Mouse (Mus musculus) heart, embryonic 14.5 days (tissue): Measurements from ENCODE around the gene Gm17535. TPM values are rescaled to one million over a fixed set of nuclear protein-coding genes. Genes with fewer than 3 reads are reported as not detected.
"Not testable (repeated sequence)": the region's sequence is repeated elsewhere in the genome, so short reads cannot be mapped to it uniquely, and the experiment has no call there.

ENCODE experiments used
- ATAC-seq: fragments of 200-750 bp; cut with Nextera tagmentation; 2 replicates; pipeline ENCODE4 v1.8.0; 2017; ENCODE audit warnings: low read depth, moderate TSS enrichment; ENCODE audit not compliant: insufficient number of reproducible peaks, insufficient read depth, low FRiP score
- H3K27ac ChIP-seq, 2 experiments: fragments of 200-500 bp in 1 of 2; fragments of 300-500 bp in 1 of 2; sonication (generic) in 1 of 2; replicated peaks in 1 of 2; 2 replicates each; pipeline ENCODE4 v1.5.1; 2012 to 2014; ENCODE audit warnings: low read depth in 2 of 2, low read length in 2 of 2, control low read depth in 1 of 2, mild to moderate bottlenecking in 1 of 2, mixed read lengths in 1 of 2; ENCODE audit not compliant: control insufficient read depth in 1 of 2, insufficient read depth in 1 of 2
- H3K27me3 ChIP-seq: fragments of 300-500 bp; sonication (generic); 2 replicates; pipeline ENCODE4 v1.6.1; 2014; ENCODE audit warnings: mild to moderate bottlenecking, low read length, control low read depth; ENCODE audit not compliant: control insufficient read depth, insufficient read depth
- H3K36me3 ChIP-seq: fragments of 300-500 bp; sonication (generic); 2 replicates; pipeline ENCODE4 v1.6.1; 2014; ENCODE audit warnings: mild to moderate bottlenecking, control low read depth, low read length, mixed read lengths; ENCODE audit not compliant: control insufficient read depth, insufficient read depth
- H3K4me1 ChIP-seq, 2 experiments: fragments of 200-500 bp in 1 of 2; fragments of 300-500 bp in 1 of 2; sonication (generic) in 1 of 2; 2 replicates each; pipeline ENCODE4 v1.6.1; 2012 to 2014; ENCODE audit warnings: low read length in 2 of 2, control low read depth in 1 of 2, mixed read lengths in 1 of 2; ENCODE audit not compliant: control insufficient read depth in 2 of 2, insufficient read depth in 2 of 2
- H3K4me2 ChIP-seq: fragments of 300-500 bp; sonication (generic); 2 replicates; pipeline ENCODE4 v1.6.1; 2014; ENCODE audit warnings: mild to moderate bottlenecking, low read length
- H3K4me3 ChIP-seq, 2 experiments: fragments of 200-500 bp in 1 of 2; fragments of 300-500 bp in 1 of 2; sonication (generic) in 1 of 2; 2 replicates each; pipeline ENCODE4 v1.5.1; 2012 to 2014; ENCODE audit warnings: low read length in 2 of 2, mild to moderate bottlenecking in 2 of 2, control low read depth in 1 of 2, low read depth in 1 of 2, moderate library complexity in 1 of 2; ENCODE audit not compliant: control insufficient read depth in 1 of 2, insufficient read depth in 1 of 2
- H3K9ac ChIP-seq: fragments of 300-500 bp; sonication (generic); 2 replicates; pipeline ENCODE4 v1.6.1; 2014; ENCODE audit warnings: mild to moderate bottlenecking, low read length
- H3K9me3 ChIP-seq: fragments of 300-500 bp; sonication (generic); 2 replicates; pipeline ENCODE4 v1.6.1; 2016; ENCODE audit warnings: low read length, control low read depth; ENCODE audit not compliant: control insufficient read depth
- whole genome bisulfite sequencing: fragments of 180-500 bp; shearing (Covaris S2); extraction: QIAGEN DNeasy Blood & Tissue Kit; methylation state at CpG from one replicate; pipeline ENCODE4 v1.1.7; 2014; 5-methylcytosine and 5-hydroxymethylcytosine counted together
- polyA plus RNA-seq: library from polyadenylated mRNA; unstranded; fragments of >200 nt; fragmentation: Nextera tagmentation; extraction: Ambion mirVana; gene quantifications from 2 replicates; pipeline ENCODE4 v1.2.1, GENCODE M21; 2014

Gm17535 gene
- polyA plus RNA-seq, 1 experiment from 2014 or later: not detected

GRCm38 (mm10) chr9:3026741-3027140, 7.7 kb upstream of the Gm17535 start:
- ATAC-seq, H3K27ac ChIP-seq, H3K4me3 ChIP-seq, H3K36me3 ChIP-seq, H3K27me3 ChIP-seq, H3K9me3 ChIP-seq, H3K9ac ChIP-seq, H3K4me1 ChIP-seq, H3K4me2 ChIP-seq: not testable (repeated sequence)
- WGBS: 60% methylated on average over 9 of the region's 9 CpGs

GRCm38 (mm10) chr9:3027200-3027599, 7.2 kb upstream of the Gm17535 start:
- WGBS: 64% methylated on average over 9 of the region's 9 CpGs
- not testable (repeated sequence) for H3K27ac ChIP-seq, H3K9ac ChIP-seq, H3K27me3 ChIP-seq, H3K4me3 ChIP-seq, H3K4me2 ChIP-seq, H3K36me3 ChIP-seq, ATAC-seq, H3K9me3 ChIP-seq, H3K4me1 ChIP-seq

GRCm38 (mm10) chr9:3029276-3030000, 5.0 kb upstream of the Gm17535 start:
- not testable (repeated sequence) for H3K27me3 ChIP-seq, H3K9ac ChIP-seq, ATAC-seq, H3K4me3 ChIP-seq, H3K4me1 ChIP-seq, H3K36me3 ChIP-seq, H3K9me3 ChIP-seq, H3K4me2 ChIP-seq, H3K27ac ChIP-seq
- WGBS: 60% methylated on average over 12 of the region's 16 CpGs

- H3K36me3 ChIP-seq, H3K9ac ChIP-seq, H3K4me2 ChIP-seq, H3K4me3 ChIP-seq, H3K4me1 ChIP-seq, H3K9me3 ChIP-seq, H3K27me3 ChIP-seq, H3K27ac ChIP-seq: not testable (repeated sequence)
- peak; percentile 44; the same call in 1 of the 2 replicates for ATAC-seq
- 50% methylated on average over 2 of the region's 10 CpGs for WGBS
Observed at GRCm38 (mm10) chr9:3030677-3031318, 3.6 kb upstream of the Gm17535 start.

- not testable (repeated sequence) for H3K4me2 ChIP-seq, ATAC-seq, H3K27me3 ChIP-seq, H3K9ac ChIP-seq, H3K27ac ChIP-seq, H3K4me1 ChIP-seq, H3K36me3 ChIP-seq, H3K9me3 ChIP-seq, H3K4me3 ChIP-seq
- WGBS: 71% methylated on average over 6 of the region's 8 CpGs
Observed at GRCm38 (mm10) chr9:3036577-3036976, 2.2 kb downstream of the Gm17535 start, which contains the start of gene Gm10715. Gm10715 (plus strand) TSS chr9:3036877.

DNA sequence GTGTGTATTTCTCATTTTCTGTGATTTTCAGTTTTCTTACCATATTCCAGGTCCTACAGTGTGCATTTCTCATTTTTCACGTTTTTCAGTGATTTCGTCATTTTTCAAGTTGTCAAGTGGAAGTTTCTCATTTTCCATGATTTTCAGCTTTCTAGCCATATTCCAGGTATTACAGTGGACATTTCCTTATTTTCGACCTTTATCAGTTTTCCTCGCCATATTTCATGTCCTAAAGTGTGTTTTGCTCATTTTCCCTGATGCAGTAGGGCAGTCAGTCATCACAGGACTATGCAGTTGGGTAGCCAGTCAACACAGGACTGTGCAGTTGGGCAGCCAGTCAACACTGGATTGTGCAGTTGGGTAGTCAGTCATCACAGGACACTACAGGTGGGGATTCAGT, 3.8 kb downstream of the Gm17535 start:
- H3K4me2 ChIP-seq, H3K36me3 ChIP-seq, ATAC-seq, H3K4me3 ChIP-seq, H3K9me3 ChIP-seq, H3K9ac ChIP-seq, H3K27ac ChIP-seq, H3K4me1 ChIP-seq, H3K27me3 ChIP-seq: not testable (repeated sequence)
- 56% methylated on average over 4 of the region's 4 CpGs for WGBS
